ENCODE assay signal across 8 mouse cellular contexts in the genomic region with DNA sequence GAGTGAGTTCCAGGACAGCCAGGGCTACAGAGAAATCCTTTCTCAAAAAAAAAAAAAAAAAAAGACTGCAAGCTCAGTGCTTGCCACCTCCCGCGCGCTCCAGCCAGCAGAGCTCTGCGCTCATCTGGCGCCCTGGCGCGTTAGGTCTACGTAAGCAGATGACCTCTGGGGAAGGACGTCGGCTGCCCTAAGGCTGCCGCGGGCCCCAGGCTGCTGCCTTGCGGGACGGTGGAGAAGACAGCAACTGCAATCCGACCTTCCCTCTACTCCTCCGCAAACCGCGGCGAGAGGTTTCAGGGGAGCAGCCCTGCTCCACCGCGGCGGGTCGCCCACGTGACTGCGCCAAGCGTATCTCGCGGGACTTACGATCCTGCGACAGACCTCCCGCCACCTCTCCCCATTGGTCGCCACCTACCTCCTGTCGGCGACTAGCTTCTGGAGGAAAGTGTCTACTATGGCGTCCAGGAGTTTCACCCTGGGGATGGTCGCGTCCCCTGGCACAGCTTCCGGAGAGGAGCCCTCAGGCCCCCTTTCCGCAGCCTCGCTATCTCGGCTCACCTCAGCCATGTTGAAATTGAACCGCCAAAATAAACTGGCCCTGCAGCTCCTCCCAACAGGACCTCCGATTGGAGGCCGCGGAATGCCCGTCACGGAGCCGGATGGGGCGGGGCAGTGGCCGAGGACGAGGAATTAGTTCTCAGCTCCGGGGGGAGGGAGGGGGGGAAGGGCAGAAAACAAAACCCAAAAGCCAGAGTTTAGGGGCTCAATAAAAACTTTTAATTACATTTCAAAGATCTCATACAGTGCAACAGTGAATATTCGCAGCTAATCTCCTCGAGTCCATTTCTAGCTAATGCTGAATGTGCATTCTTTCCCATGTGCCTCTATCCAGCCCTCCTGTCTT. TPM values are rescaled to one million over a fixed set of nuclear protein-coding genes. Genes with fewer than 3 reads are reported as not detected.
A peak's percentile ranks its signal among the peaks of the same experiment; 100 is the strongest.
DNase-seq lines count a peak whose midpoint lies in the region; ATAC-seq and TF ChIP-seq lines count a peak whose summit lies in the region.

A gene (minus strand): TSS at position 591 of the 904 bp plus-strand sequence.

- under 1% methylated on average over 54 of the region's 54 CpGs for WGBS in hindbrain, embryonic 10.5 days
- WGBS in lung, postnatal 0 days: 2% methylated on average over 53 of the region's 54 CpGs

- DNase-seq in MN1 (ENCODE audit: low spot score): peak; percentile 91
- peak; percentile 86 for DNase-seq in cerebellum, adult 9-10 months
- DNase-seq in hindbrain, embryonic 10.5 days (ENCODE audit: low spot score): peak; percentile 94
- peak; percentile 92 for DNase-seq in layer of hippocampus, adult 9-11 months
- DNase-seq in lung, postnatal 0 days (ENCODE audit: low spot score): peak; percentile 96
- peak; percentile 83 for DNase-seq in ovary, postnatal 14 days (ENCODE audit: low spot score)
- peak; percentile 93 for DNase-seq in thymus, postnatal 14 days

- no peaks in the 10 kb centered on the region for H3K27me3 ChIP-seq in hindbrain, embryonic 10.5 days (ENCODE audit: insufficient read depth, poor library complexity, severe bottlenecking)
- no peaks in the 10 kb centered on the region for H3K27me3 ChIP-seq in lung, postnatal 0 days (replicated peaks; ENCODE audit: insufficient read depth, low read length)

- peak within 1 kb of the TSS; percentile 89 for H3K4me3 ChIP-seq in hindbrain, embryonic 10.5 days
- peak within 1 kb of the TSS; percentile 63 for H3K4me3 ChIP-seq in lung, postnatal 0 days (ENCODE audit: low read depth, low read length)

- H3K4me1 ChIP-seq in hindbrain, embryonic 10.5 days (replicated peaks): peaks cover 38% of the 10 kb centered on the region
- H3K4me1 ChIP-seq in lung, postnatal 0 days (ENCODE audit: insufficient read depth, low read depth, low read length): peaks cover 3% of the 10 kb centered on the region; the same call in 1 of the 2 replicates

- H3K9me3 ChIP-seq in hindbrain, embryonic 10.5 days: no peaks in the 10 kb centered on the region
- no peaks in the 10 kb centered on the region for H3K9me3 ChIP-seq in lung, postnatal 0 days (ENCODE audit: low read length)

- peak; percentile 81 for ATAC-seq in frontal cortex, adult (ENCODE audit: low TSS enrichment)
- ATAC-seq in lung, postnatal 0 days: peak; percentile 94

- H3K4me2 ChIP-seq in lung, postnatal 0 days (replicated peaks; ENCODE audit: low read depth, low read length): peak within 1 kb of the TSS; percentile 71

- peaks cover 37% of the 10 kb centered on the region for H3K36me3 ChIP-seq in hindbrain, embryonic 10.5 days
- H3K36me3 ChIP-seq in lung, postnatal 0 days (ENCODE audit: insufficient read depth, low read length): peaks cover 4% of the 10 kb centered on the region; the same call in 1 of the 2 replicates

- peak within 1 kb of the TSS; percentile 80 for H3K9ac ChIP-seq in lung, postnatal 0 days (replicated peaks; ENCODE audit: low read depth)

- TF ChIP-seq EP300 in lung, postnatal 0 days (IDR thresholded peaks at IDR 0.05): peak; percentile 49

- peak within 1 kb of the TSS; percentile 98 for H3K27ac ChIP-seq in hindbrain, embryonic 10.5 days
- H3K27ac ChIP-seq in lung, postnatal 0 days (ENCODE audit: low read length): peak within 1 kb of the TSS; percentile 91

- TF ChIP-seq CTCF in lung, postnatal 0 days (IDR thresholded peaks at IDR 0.05): peak; percentile 14; the same call in 1 of the 2 replicates

RNA-seq across cellular contexts. Expression of the gene that starts here (rescaled TPM):
- polyA plus RNA-seq in hindbrain, embryonic 10.5 days (2016; fragmentation: Nextera tagmentation; extraction: Ambion mirVana): 157 and 167 TPM in 2 replicates
- polyA plus RNA-seq in lung, postnatal 0 days (2015; fragmentation: Nextera tagmentation; extraction: Ambion mirVana): 27.9 and 30.6 TPM in 2 replicates

Comparison
In these comparisons a context has a peak if more than half of its experiments do, and no peak if none do; other contexts are left out.
1. Peak in every context shown above with its lines: DNase-seq, ATAC-seq, H3K4me3 ChIP-seq and H3K27ac ChIP-seq.